In the genomic region with DNA sequence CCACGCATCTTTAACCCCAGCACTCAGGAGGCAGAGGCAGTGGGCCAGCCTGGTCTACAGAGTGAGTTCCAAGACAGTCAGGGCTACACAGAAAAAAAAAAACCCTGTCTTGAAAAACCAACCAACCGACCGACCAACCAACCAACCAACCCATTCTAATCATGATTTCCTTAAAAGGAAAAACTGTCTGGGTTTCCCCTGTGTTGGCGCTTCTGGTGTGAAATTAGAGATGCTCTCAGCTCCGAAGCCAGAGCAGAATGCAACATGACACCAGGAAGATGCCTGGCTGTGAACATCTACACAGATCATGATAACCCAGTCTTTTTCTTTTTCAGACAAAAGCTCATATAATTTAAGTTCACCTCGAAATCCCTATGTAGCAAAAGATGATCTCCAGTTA, we compare ENCODE assay signal across 34 mouse cellular contexts.
"Had no signal": no experiment of that assay in that cellular context is flagged by ENCODE, and none has a peak within 500 bp of the region (broad histone marks: within the 10 kb centered on the region; RNA-seq: fewer than 3 reads in every experiment).

No protein-coding gene starts in this region.

- DNase-seq: heart, postnatal 10 days; heart, postnatal 14 days; heart, postnatal 36 days; heart, postnatal 4 days; kidney, adult 11 months; kidney, adult 18-20 months; kidney, adult 2 months; kidney, adult 8-10 months; kidney, adult 9 months; kidney, postnatal 14 days; kidney, postnatal 25 days; kidney, postnatal 36 days; kidney, postnatal 4 days; layer of hippocampus, adult 9-11 months; layer of hippocampus, postnatal 36 days had no signal

- H3K27ac ChIP-seq: heart, embryonic 10.5 days; heart, embryonic 13.5 days; heart, embryonic 15.5 days; hindbrain, embryonic 10.5 days; hindbrain, embryonic 12.5 days; hindbrain, embryonic 13.5 days; hindbrain, embryonic 14.5 days; hindbrain, embryonic 15.5 days; hindbrain, postnatal 0 days; intestine, embryonic 15.5 days; kidney, embryonic 15.5 days; kidney, postnatal 0 days; layer of hippocampus, adult 2 months; left cerebral cortex, adult 2 months had no signal

- ATAC-seq: hindbrain, embryonic 16.5 days; hindbrain, postnatal 0 days; inflammation-experienced regulatory T-cells, adult 6 months; intestine, embryonic 15.5 days; intestine, embryonic 16.5 days; intestine, postnatal 0 days had no signal

- H3K4me1 ChIP-seq: heart, embryonic 15.5 days had no signal

- H3K27me3 ChIP-seq: heart, embryonic 13.5 days; heart, embryonic 15.5 days; hindbrain, embryonic 12.5 days; hindbrain, embryonic 13.5 days; hindbrain, embryonic 15.5 days; intestine, embryonic 15.5 days; kidney, embryonic 15.5 days had no signal

- H3K9me3 ChIP-seq: hindbrain, embryonic 13.5 days; hindbrain, embryonic 15.5 days; intestine, embryonic 15.5 days had no signal

- H3K36me3 ChIP-seq: heart, embryonic 13.5 days; heart, embryonic 15.5 days; hindbrain, embryonic 10.5 days; hindbrain, embryonic 12.5 days; hindbrain, embryonic 13.5 days; hindbrain, embryonic 15.5 days; intestine, embryonic 15.5 days; kidney, embryonic 15.5 days had no signal

- H3K4me2 ChIP-seq: heart, embryonic 11.5 days; heart, embryonic 13.5 days; heart, embryonic 15.5 days; hindbrain, embryonic 12.5 days; hindbrain, embryonic 13.5 days; hindbrain, embryonic 14.5 days; hindbrain, embryonic 15.5 days; intestine, embryonic 15.5 days; kidney, embryonic 15.5 days had no signal

- H3K4me3 ChIP-seq: heart, embryonic 10.5 days; heart, embryonic 13.5 days; heart, embryonic 15.5 days; hindbrain, embryonic 10.5 days; hindbrain, embryonic 12.5 days; hindbrain, embryonic 13.5 days; hindbrain, embryonic 15.5 days; intestine, embryonic 15.5 days; kidney, embryonic 15.5 days; layer of hippocampus, adult 2 months; left cerebral cortex, adult 2 months had no signal

- H3K9ac ChIP-seq: heart, embryonic 13.5 days; heart, embryonic 15.5 days; hindbrain, embryonic 12.5 days; hindbrain, embryonic 13.5 days; hindbrain, embryonic 14.5 days; hindbrain, embryonic 15.5 days; intestine, embryonic 15.5 days; kidney, embryonic 15.5 days had no signal
